Mouse (Mus musculus) lung, postnatal 0 days (tissue): Measurements from ENCODE around the gene Stt3a. TPM values are rescaled to one million over a fixed set of nuclear protein-coding genes. Genes with fewer than 3 reads are reported as not detected.

Experiments used
- ATAC-seq: fragments of 200-750 bp; cut with Nextera tagmentation; 2 replicates; pipeline ENCODE4 v1.8.0; 2017; ENCODE audit warnings: moderate library complexity
- DNase-seq: peaks from one replicate; pipeline ENCODE4 v3.0.0-alpha.2; 2016; ENCODE audit warnings: low spot score
- H3K27ac ChIP-seq: fragments of 300-500 bp; sonication (generic); 2 replicates; pipeline ENCODE4 v1.5.1; 2014; ENCODE audit warnings: antibody characterized with exemption, mild to moderate bottlenecking, low read length, mixed read lengths
- H3K27me3 ChIP-seq: fragments of 300-500 bp; sonication (generic); replicated peaks from 2 replicates; pipeline ENCODE4 v1.6.1; 2014; ENCODE audit warnings: low read length, mixed read lengths; ENCODE audit not compliant: insufficient read depth
- H3K36me3 ChIP-seq: fragments of 300-500 bp; sonication (generic); 2 replicates; pipeline ENCODE4 v1.6.1; 2014; ENCODE audit warnings: low read length, mixed read lengths; ENCODE audit not compliant: insufficient read depth
- H3K4me1 ChIP-seq: fragments of 300-500 bp; sonication (generic); 2 replicates; pipeline ENCODE4 v1.6.1; 2014; ENCODE audit warnings: antibody characterized with exemption, low read depth, low read length, mixed read lengths; ENCODE audit not compliant: insufficient read depth
- H3K4me2 ChIP-seq: fragments of 300-500 bp; sonication (generic); replicated peaks from 2 replicates; pipeline ENCODE4 v1.6.1; 2014; ENCODE audit warnings: low read depth, mild to moderate bottlenecking, low read length, moderate library complexity, mixed read lengths
- H3K4me3 ChIP-seq: fragments of 300-500 bp; sonication (generic); 2 replicates; pipeline ENCODE4 v1.5.1; 2014; ENCODE audit warnings: low read depth, low read length
- H3K9ac ChIP-seq: fragments of 300-500 bp; sonication (generic); replicated peaks from 2 replicates; pipeline ENCODE4 v1.6.1; 2014; ENCODE audit warnings: low read depth, mild to moderate bottlenecking
- H3K9me3 ChIP-seq: fragments of 300-500 bp; sonication (generic); 2 replicates; pipeline ENCODE4 v1.6.1; 2016; ENCODE audit warnings: low read length, mixed read lengths
- CTCF ChIP-seq: IDR thresholded peaks from 2 replicates; pipeline ENCODE4 v1.5.1; 2016; ENCODE audit warnings: antibody characterized with exemption, mild to moderate bottlenecking
- EP300 ChIP-seq: IDR thresholded peaks from 2 replicates; pipeline ENCODE4 v1.6.1; 2016; ENCODE audit warnings: antibody characterized with exemption, mild to moderate bottlenecking, control low read depth
- WGBS: fragments of 180-500 bp; shearing (Covaris S2); extraction: QIAGEN DNeasy Blood & Tissue Kit; methylation state at CpG from one replicate; pipeline ENCODE4 v1.1.7; 2014; 5-methylcytosine and 5-hydroxymethylcytosine counted together
- polyA plus RNA-seq: library from polyadenylated mRNA; unstranded; fragments of >200 nt; fragmentation: Nextera tagmentation; extraction: Ambion mirVana; gene quantifications from 2 replicates; pipeline ENCODE4 v1.2.1, GENCODE M21; 2015

Gene Stt3a
- polyA plus RNA-seq, 1 experiment from 2014 or later: 138 TPM

DNA sequence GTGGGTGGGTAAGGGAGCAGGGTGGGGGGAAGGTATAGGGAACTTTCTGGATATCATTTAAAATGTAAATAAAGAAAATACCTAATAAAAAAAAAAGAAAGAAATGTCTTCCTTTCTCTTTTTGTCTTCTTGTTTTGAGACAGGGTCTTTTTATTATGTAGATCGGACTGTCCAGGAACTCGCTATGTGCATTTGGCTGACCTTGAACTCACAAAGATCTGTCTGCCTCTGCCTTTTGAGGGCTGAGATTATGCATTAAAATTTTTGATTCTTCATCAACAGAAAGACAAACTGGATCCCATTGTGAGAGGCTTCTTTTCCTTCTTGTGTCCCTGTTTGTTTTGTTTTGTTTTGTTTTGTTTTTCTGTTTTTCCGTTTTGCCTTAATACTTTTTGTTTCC lies 35.5 kb upstream of the Stt3a start:
- 83% methylated on average over 3 of the region's 3 CpGs for WGBS
- Histone ChIP-seq H3K9me3 (no peaks in the 10 kb centered on the region), H3K4me3 (no peak overlapping the region), H3K27ac (no peak overlapping the region), H3K4me2 (no peak overlapping the region), H3K36me3 (no peaks in the 10 kb centered on the region), H3K4me1 (no peaks in the 10 kb centered on the region), H3K27me3 (no peaks in the 10 kb centered on the region), H3K9ac (no peak overlapping the region)
- no peak for DNase-seq
- ATAC-seq: no peak
- no peak for TF ChIP-seq CTCF
- TF ChIP-seq EP300: no peak

- TF ChIP-seq CTCF: no peak
- TF ChIP-seq EP300: no peak
- Histone ChIP-seq H3K4me1 (no peaks in the 10 kb centered on the region), H3K27ac (no peak overlapping the region), H3K36me3 (no peaks in the 10 kb centered on the region), H3K9ac (no peak overlapping the region), H3K9me3 (no peaks in the 10 kb centered on the region), H3K27me3 (no peaks in the 10 kb centered on the region), H3K4me3 (no peak overlapping the region), H3K4me2 (no peak overlapping the region)
- whole genome bisulfite sequencing: 73% methylated on average over 2 of the region's 2 CpGs
- no peak for DNase-seq
- ATAC-seq: no peak
Measured at GRCm38 (mm10) chr9:36801961-36802360, 34.5 kb upstream of the Stt3a start.

GRCm38 (mm10) chr9:36796781-36797555 lies 29.5 kb upstream of the Stt3a start, which contains the start of gene Ei24:
Ei24 (minus strand) TSS chr9:36797393.
- no peaks in the 10 kb centered on the region; the same call in 1 of the 2 replicates for H3K36me3 ChIP-seq
- no peaks in the 10 kb centered on the region for H3K9me3 ChIP-seq
- H3K27ac ChIP-seq: peak within 1 kb of the TSS; percentile 88
- H3K4me1 ChIP-seq: peaks cover 4% of the 10 kb centered on the region; the same call in 1 of the 2 replicates
- TF ChIP-seq CTCF (no peak), EP300 (no peak)
- ATAC-seq: peak; percentile 100
- peak within 1 kb of the TSS; percentile 92 for H3K9ac ChIP-seq
- DNase-seq: peak; percentile 93
- H3K4me3 ChIP-seq: peak within 1 kb of the TSS; percentile 93
- H3K27me3 ChIP-seq: no peaks in the 10 kb centered on the region
- H3K4me2 ChIP-seq: peak within 1 kb of the TSS; percentile 80
- WGBS: under 1% methylated on average over 49 of the region's 66 CpGs

GRCm38 (mm10) chr9:36796224-36796623 lies 28.7 kb upstream of the Stt3a start:
- Histone ChIP-seq H3K4me3 (peak overlapping the region; percentile 93), H3K4me1 (peaks cover 4% of the 10 kb centered on the region; the same call in 1 of the 2 replicates), H3K27me3 (no peaks in the 10 kb centered on the region), H3K27ac (no peak overlapping the region), H3K9me3 (no peaks in the 10 kb centered on the region), H3K9ac (peak overlapping the region; percentile 92; the same call in 1 of the 2 replicates), H3K4me2 (peak overlapping the region; percentile 80), H3K36me3 (peaks cover 3% of the 10 kb centered on the region; the same call in 1 of the 2 replicates)
- no peak for TF ChIP-seq CTCF
- DNase-seq: no peak
- ATAC-seq: no peak
- WGBS: 14% methylated on average over 5 of the region's 5 CpGs

- Histone ChIP-seq H3K4me2 (no peak overlapping the region), H3K27me3 (no peaks in the 10 kb centered on the region), H3K9me3 (no peaks in the 10 kb centered on the region), H3K27ac (no peak overlapping the region), H3K9ac (no peak overlapping the region), H3K4me3 (no peak overlapping the region), H3K36me3 (peaks cover 3% of the 10 kb centered on the region; the same call in 1 of the 2 replicates), H3K4me1 (peaks cover 4% of the 10 kb centered on the region; the same call in 1 of the 2 replicates)
- TF ChIP-seq EP300: no peak
- no peak for TF ChIP-seq CTCF
- DNase-seq (no peak), ATAC-seq (no peak)
- whole genome bisulfite sequencing: 67% methylated on average over 1 of the region's 1 CpGs
Measured at GRCm38 (mm10) chr9:36795556-36795955, 28.1 kb upstream of the Stt3a start.

DNA sequence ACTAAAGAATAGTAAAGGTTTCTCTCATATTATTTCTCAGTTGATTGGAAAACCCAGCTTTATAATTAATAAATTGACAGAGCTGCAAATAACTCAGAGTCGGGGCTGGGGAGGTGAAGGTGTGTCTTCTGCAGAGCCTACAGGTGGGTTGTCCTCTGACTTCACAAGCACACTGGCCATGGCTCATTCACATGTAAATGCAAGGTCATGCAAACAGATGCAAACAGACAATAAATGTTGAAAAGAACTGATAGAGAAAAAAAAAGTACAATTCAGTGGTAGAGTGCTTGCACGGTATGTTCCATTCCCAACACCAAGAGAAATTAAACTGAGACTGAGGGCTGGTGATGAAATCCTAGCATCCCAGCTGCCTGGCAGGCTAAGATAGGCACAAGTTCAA lies 27.0 kb upstream of the Stt3a start:
- no peak overlapping the region for H3K27ac ChIP-seq
- ATAC-seq: no peak
- no peaks in the 10 kb centered on the region for H3K9me3 ChIP-seq
- H3K4me2 ChIP-seq: no peak overlapping the region
- TF ChIP-seq EP300 (no peak), CTCF (no peak)
- H3K36me3 ChIP-seq: peaks cover 5% of the 10 kb centered on the region; the same call in 1 of the 2 replicates
- no peak overlapping the region for H3K9ac ChIP-seq
- H3K27me3 ChIP-seq: no peaks in the 10 kb centered on the region
- H3K4me1 ChIP-seq: peaks cover 4% of the 10 kb centered on the region; the same call in 1 of the 2 replicates
- DNase-seq: no peak
- 84% methylated on average over 2 of the region's 2 CpGs for WGBS
- no peak overlapping the region for H3K4me3 ChIP-seq
